Mouse (Mus musculus) neural tube, embryonic 14.5 days (tissue): ENCODE measurements around the gene Gdap1l1. TPM values are rescaled to one million over a fixed set of nuclear protein-coding genes. Genes with fewer than 3 reads are reported as not detected.

Experiments
- ATAC-seq: fragments of 200-750 bp; cut with Nextera tagmentation; 2 replicates; pipeline ENCODE4 v1.8.0; 2017; ENCODE audit warnings: low read depth, mild to moderate bottlenecking, moderate TSS enrichment, moderate library complexity
- H3K27ac ChIP-seq: fragments of 300-500 bp; sonication (generic); 2 replicates; pipeline ENCODE4 v1.5.1; 2014; ENCODE audit warnings: low read depth, mild to moderate bottlenecking, control low read depth, low read length, moderate library complexity, mixed read lengths
- H3K27me3 ChIP-seq: fragments of 300-500 bp; sonication (generic); 2 replicates; pipeline ENCODE4 v1.6.1; 2014; ENCODE audit warnings: low read length; ENCODE audit not compliant: control insufficient read depth, insufficient read depth
- H3K36me3 ChIP-seq: fragments of 300-500 bp; sonication (generic); 2 replicates; pipeline ENCODE4 v1.6.1; 2014; ENCODE audit warnings: low read length, mixed read lengths; ENCODE audit not compliant: control insufficient read depth, insufficient read depth
- H3K4me1 ChIP-seq: fragments of 300-500 bp; sonication (generic); 2 replicates; pipeline ENCODE4 v1.6.1; 2014; ENCODE audit warnings: low read length; ENCODE audit not compliant: control insufficient read depth, insufficient read depth
- H3K4me2 ChIP-seq: fragments of 300-500 bp; sonication (generic); 2 replicates; pipeline ENCODE4 v1.6.1; 2014; ENCODE audit warnings: mild to moderate bottlenecking, low read depth, low read length, control low read depth
- H3K4me3 ChIP-seq: fragments of 300-500 bp; sonication (generic); 2 replicates; pipeline ENCODE4 v1.5.1; 2014; ENCODE audit warnings: low read depth, low read length, control low read depth, mixed read lengths
- H3K9ac ChIP-seq: fragments of 300-500 bp; sonication (generic); replicated peaks from 2 replicates; pipeline ENCODE4 v1.6.1; 2014; ENCODE audit warnings: low read depth, mild to moderate bottlenecking, control low read depth, low read length, mixed read lengths
- H3K9me3 ChIP-seq: fragments of 300-500 bp; sonication (generic); 2 replicates; pipeline ENCODE4 v1.6.1; 2016; ENCODE audit warnings: low read length; ENCODE audit not compliant: control insufficient read depth
- WGBS: fragments of 180-500 bp; shearing (Covaris S2); extraction: QIAGEN DNeasy Blood & Tissue Kit; methylation state at CpG from one replicate; pipeline ENCODE4 v1.1.7; 2014; 5-methylcytosine and 5-hydroxymethylcytosine counted together
- polyA plus RNA-seq: library from polyadenylated mRNA; unstranded; fragments of >200 nt; fragmentation: Nextera tagmentation; extraction: Ambion mirVana; gene quantifications from 2 replicates; pipeline ENCODE4 v1.2.1, GENCODE M21; 2014

The Gdap1l1 gene
- 115 and 129 TPM in 2 replicates for polyA plus RNA-seq

DNA sequence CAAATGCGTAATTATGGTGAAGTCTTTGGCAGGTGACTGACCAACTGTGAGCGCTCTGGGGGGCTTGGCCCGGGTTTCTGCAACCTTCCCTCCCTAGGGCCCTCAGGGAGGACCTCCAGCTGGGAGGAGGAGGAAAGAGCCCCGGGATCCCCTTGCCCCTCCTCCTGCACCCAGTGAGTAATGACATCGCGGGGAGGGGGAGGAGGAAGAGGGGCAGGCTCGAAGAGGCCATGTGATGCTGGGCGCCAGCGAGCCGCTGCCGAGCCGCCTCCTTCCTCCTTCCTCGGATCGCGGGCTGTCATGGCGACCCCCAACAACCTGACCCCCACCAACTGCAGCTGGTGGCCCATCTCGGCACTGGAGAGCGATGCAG lies at the start of gene Gdap1l1:
Gene Gdap1l1, plus strand, starts transcription at position 231 of the 373 bp plus-strand sequence.
- no peaks in the 10 kb centered on the region for H3K9me3 ChIP-seq
- H3K36me3 ChIP-seq, result no peaks in the 10 kb centered on the region
- H3K27ac ChIP-seq, result peak within 1 kb of the TSS; percentile 80
- H3K4me3 ChIP-seq, result peak within 1 kb of the TSS; percentile 68
- H3K27me3 ChIP-seq, result no peaks in the 10 kb centered on the region
- peaks cover 20% of the 10 kb centered on the region for H3K4me1 ChIP-seq
- peak within 1 kb of the TSS; percentile 93 for H3K9ac ChIP-seq
- H3K4me2 ChIP-seq, result peak within 1 kb of the TSS; percentile 59
- ATAC-seq, result peak; percentile 87
- under 1% methylated on average over 18 of the region's 18 CpGs for WGBS

DNA sequence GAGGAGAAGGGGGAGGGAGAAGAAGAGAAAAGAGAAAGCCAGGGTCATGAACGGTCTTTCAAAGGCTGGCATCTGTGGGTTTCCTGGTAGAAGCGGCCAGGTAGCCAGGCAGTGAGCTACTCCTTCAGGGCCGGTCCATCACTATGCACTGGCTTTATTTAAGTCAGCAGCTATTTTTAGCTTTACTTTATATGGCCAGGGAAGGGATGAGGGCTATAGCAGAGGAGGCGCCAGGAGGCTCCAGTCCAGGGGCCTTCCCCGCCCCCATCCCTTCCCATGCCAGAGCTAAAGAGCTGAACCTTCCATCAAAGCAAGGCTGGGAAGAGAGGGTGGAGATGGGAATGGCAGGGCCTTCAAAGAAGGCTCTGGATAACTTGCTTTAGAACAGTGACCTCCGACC lies 45.8 kb upstream of the Gdap1l1 start:
- H3K4me1 ChIP-seq, result no peaks in the 10 kb centered on the region
- no peaks in the 10 kb centered on the region for H3K9me3 ChIP-seq
- no peak overlapping the region for H3K4me3 ChIP-seq
- no peak overlapping the region for H3K9ac ChIP-seq
- no peaks in the 10 kb centered on the region for H3K27me3 ChIP-seq
- no peaks in the 10 kb centered on the region for H3K36me3 ChIP-seq
- ATAC-seq, result no peak
- whole genome bisulfite sequencing, result 69% methylated on average over 6 of the region's 6 CpGs
- H3K27ac ChIP-seq, result no peak overlapping the region
- H3K4me2 ChIP-seq, result no peak overlapping the region

DNA sequence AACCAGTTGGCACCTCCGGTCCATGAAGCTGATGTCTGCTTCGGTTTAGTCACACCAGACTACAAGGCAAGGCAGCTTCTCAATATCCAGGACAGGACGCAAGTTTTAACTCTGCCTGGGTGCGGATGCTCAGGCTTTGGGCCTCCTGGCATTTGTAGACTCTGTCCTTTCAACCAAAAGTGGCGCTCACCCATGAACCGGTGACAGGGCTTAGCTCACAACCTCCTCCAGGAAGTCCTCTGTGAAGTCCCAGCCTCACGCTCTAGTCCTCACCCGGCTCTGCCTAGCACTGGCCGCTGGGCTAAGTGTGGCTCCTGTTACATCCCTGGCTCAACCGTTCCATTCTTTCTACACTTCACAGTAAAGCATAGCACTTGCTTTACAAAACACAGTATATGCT lies 45.0 kb upstream of the Gdap1l1 start:
- no peak overlapping the region for H3K9ac ChIP-seq
- no peaks in the 10 kb centered on the region for H3K36me3 ChIP-seq
- no peak for ATAC-seq
- H3K27ac ChIP-seq, result no peak overlapping the region
- WGBS, result 90% methylated on average over 10 of the region's 10 CpGs
- no peak overlapping the region for H3K4me3 ChIP-seq
- no peaks in the 10 kb centered on the region for H3K9me3 ChIP-seq
- H3K4me1 ChIP-seq, result no peaks in the 10 kb centered on the region
- no peak overlapping the region for H3K4me2 ChIP-seq
- H3K27me3 ChIP-seq, result no peaks in the 10 kb centered on the region

DNA sequence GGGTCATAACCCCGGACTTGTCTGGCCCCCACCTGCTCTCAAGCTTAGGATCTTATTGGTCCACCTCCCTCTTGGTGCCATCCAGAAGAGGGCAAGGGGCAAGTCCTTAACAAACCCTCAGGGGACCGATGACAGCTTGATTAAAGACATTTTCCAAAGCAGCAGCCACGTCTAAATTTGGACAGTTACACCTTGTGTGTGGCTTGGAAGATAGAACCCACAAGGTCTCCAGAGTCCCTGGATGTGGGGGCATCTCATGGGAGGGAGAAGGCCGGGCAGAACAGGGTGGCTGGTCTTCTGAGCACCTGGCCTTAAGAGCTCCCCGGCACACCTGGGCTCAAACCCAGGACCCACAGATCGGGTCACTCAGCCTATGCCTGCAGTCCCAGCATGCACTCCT lies 44.3 kb upstream of the Gdap1l1 start:
- Histone ChIP-seq H3K4me1 (no peaks in the 10 kb centered on the region), H3K9ac (no peak overlapping the region), H3K36me3 (no peaks in the 10 kb centered on the region), H3K4me3 (no peak overlapping the region), H3K9me3 (no peaks in the 10 kb centered on the region), H3K27me3 (no peaks in the 10 kb centered on the region), H3K27ac (no peak overlapping the region), H3K4me2 (no peak overlapping the region)
- WGBS, result 81% methylated on average over 6 of the region's 6 CpGs
- no peak for ATAC-seq

DNA sequence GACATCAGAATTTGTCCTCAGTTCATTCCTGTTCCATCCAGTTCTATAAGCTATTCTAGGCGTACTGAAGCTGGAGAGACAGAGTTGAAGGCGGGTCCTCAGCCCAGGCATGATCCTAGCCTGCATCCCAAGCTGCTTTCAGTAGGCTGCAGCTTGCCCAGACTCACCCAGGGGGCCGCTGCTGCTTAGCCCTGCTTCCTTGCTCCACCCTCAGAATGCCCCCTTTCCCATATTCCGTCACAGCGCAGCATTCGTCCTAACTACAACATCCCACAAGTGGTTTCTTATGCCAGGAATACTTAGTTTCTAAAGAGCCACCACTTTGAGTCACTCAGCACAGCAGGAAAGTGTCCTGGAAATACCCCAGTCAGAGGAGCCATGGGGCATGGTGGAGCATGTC lies 43.3 kb upstream of the Gdap1l1 start:
- no peak overlapping the region for H3K9ac ChIP-seq
- no peaks in the 10 kb centered on the region for H3K36me3 ChIP-seq
- no peak overlapping the region for H3K27ac ChIP-seq
- H3K9me3 ChIP-seq, result no peaks in the 10 kb centered on the region
- H3K4me3 ChIP-seq, result no peak overlapping the region
- no peak overlapping the region for H3K4me2 ChIP-seq
- 81% methylated on average over 6 of the region's 6 CpGs for WGBS
- ATAC-seq, result no peak
- no peaks in the 10 kb centered on the region for H3K4me1 ChIP-seq
- no peaks in the 10 kb centered on the region for H3K27me3 ChIP-seq

DNA sequence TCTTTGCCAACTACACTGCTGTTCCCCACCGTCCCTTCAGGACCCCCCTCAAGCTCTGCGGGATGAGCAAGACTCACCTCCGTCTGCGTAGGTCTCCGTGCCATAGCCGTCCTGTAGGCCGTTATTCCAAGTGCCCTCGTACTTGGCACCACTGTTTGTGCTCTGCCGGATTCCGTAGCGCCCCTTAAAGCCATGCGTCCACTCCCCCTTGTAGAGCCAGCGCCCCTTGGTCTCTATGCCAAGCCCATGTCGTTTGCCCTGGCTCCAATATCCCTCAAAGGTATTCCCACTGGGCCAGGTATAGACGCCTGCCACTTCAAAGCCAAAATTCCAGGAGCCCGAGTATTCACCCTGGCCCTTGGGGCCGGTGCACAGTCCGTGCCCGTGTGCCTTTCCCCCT lies 41.2 kb upstream of the Gdap1l1 start:
- Histone ChIP-seq H3K9me3 (no peaks in the 10 kb centered on the region), H3K36me3 (no peaks in the 10 kb centered on the region), H3K4me3 (no peak overlapping the region), H3K27ac (no peak overlapping the region), H3K4me2 (no peak overlapping the region), H3K4me1 (no peaks in the 10 kb centered on the region), H3K9ac (no peak overlapping the region), H3K27me3 (no peaks in the 10 kb centered on the region)
- 92% methylated on average over 19 of the region's 19 CpGs for whole genome bisulfite sequencing
- ATAC-seq, result no peak

DNA sequence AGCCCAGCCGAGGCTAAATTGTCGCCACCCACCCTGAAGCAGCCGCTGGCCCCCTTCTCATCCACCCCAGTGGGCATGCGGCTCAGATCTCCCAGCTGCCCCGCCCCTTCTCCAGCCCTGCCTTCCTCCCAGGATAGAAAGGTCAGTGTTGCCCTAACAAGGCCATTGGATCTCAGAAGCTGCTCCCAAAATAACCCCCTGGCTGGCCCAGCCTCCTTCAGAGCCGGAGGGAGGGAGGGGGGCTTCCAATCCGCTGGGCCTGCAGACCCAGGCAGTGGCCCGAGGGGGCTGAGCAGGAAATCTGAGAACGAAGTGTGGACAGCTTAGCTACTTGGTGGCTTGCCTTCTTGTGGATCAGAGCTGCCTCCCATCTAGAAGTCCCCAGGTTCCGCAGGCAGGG lies 40.4 kb upstream of the Gdap1l1 start, which contains the start of gene Jph2:
Gene Jph2, minus strand, starts transcription at position 89 of the 400 bp plus-strand sequence.
- Histone ChIP-seq H3K9ac (no peak within 1 kb of the TSS), H3K27me3 (no peaks in the 10 kb centered on the region), H3K36me3 (no peaks in the 10 kb centered on the region), H3K9me3 (no peaks in the 10 kb centered on the region), H3K4me3 (no peak within 1 kb of the TSS), H3K27ac (no peak within 1 kb of the TSS), H3K4me2 (no peak within 1 kb of the TSS; the same call in 1 of the 2 replicates), H3K4me1 (no peaks in the 10 kb centered on the region)
- no peak for ATAC-seq
- 12% methylated on average over 10 of the region's 10 CpGs for WGBS

DNA sequence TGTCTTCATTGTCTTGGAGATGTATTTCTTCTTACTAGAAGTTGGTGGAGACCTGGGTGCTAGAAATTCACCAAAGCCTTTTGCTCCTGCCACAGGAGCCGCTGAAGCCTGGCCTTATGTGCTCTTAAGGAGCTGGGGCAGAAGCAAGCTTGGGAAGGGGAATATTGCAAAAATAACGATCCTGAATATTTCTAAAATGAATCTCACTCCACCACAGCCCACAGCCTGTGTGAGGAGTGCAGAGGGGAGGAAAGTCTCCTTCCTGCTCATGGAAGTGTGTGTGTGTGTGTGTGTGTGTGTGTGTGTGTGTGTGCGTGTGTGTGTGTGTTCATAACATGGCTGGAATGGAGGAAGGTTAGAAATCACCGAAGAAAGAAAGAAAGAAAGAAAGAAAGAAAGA lies 39.5 kb upstream of the Gdap1l1 start:
- 90% methylated on average over 4 of the region's 4 CpGs for WGBS
- H3K9ac ChIP-seq, result no peak overlapping the region
- H3K27me3 ChIP-seq, result no peaks in the 10 kb centered on the region
- no peaks in the 10 kb centered on the region for H3K4me1 ChIP-seq
- no peaks in the 10 kb centered on the region for H3K9me3 ChIP-seq
- no peak overlapping the region for H3K4me2 ChIP-seq
- H3K27ac ChIP-seq, result no peak overlapping the region
- no peaks in the 10 kb centered on the region for H3K36me3 ChIP-seq
- H3K4me3 ChIP-seq, result no peak overlapping the region
- no peak for ATAC-seq

DNA sequence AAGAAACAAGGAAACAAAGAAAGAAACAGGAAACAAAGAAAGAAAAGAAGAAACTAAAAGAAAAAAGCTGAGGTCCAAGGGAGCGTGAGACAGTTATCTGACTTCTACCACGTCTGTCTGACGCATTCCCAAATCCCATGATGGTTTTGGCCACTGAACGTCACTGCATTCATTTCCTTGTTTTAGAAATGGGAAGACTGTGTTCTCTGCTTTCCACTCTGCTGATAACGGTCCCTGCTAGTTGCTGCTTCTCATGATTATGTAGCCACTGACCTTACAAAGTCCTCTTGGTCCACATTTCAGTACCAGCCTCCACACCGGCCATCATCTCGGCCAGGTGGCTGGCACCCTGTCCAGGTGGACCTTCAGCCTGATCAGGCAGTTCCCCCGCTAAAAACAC lies 39.1 kb upstream of the Gdap1l1 start:
- no peak for ATAC-seq
- Histone ChIP-seq H3K4me1 (no peaks in the 10 kb centered on the region), H3K4me2 (no peak overlapping the region), H3K36me3 (no peaks in the 10 kb centered on the region), H3K4me3 (no peak overlapping the region), H3K27ac (no peak overlapping the region), H3K9me3 (no peaks in the 10 kb centered on the region), H3K9ac (no peak overlapping the region), H3K27me3 (no peaks in the 10 kb centered on the region)
- 87% methylated on average over 8 of the region's 8 CpGs for WGBS

DNA sequence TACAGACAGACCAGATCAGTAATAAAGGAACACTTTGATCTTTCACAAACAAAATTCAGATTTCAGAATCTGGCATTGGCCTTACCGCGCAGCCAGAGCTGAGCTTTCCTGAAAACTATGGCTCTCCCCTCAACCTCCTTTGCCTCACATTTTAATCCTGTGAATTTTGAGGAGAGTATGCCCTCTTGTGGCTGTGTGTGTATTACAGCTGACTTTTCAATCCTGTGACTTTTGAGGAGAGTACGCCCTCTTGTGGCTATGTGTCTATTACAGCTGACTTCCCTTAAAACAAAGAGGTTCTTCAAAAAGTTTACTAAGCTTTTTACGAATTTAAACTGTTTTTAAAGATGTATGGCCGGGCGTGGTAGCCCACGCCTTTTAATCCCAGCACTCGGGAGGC lies 37.1 kb upstream of the Gdap1l1 start:
- Histone ChIP-seq H3K4me1 (no peaks in the 10 kb centered on the region), H3K4me2 (no peak overlapping the region), H3K36me3 (peaks cover 13% of the 10 kb centered on the region), H3K9me3 (no peaks in the 10 kb centered on the region), H3K27ac (no peak overlapping the region), H3K4me3 (no peak overlapping the region), H3K9ac (no peak overlapping the region), H3K27me3 (no peaks in the 10 kb centered on the region)
- ATAC-seq, result no peak
- WGBS, result 9% methylated on average over 8 of the region's 8 CpGs
